Mouse (Mus musculus): ENCODE results near the gene Picalm. TPM values are rescaled to one million over a fixed set of nuclear protein-coding genes. Genes with fewer than 3 reads are reported as not detected.
"Not testable (repeated sequence)": the region's sequence is repeated elsewhere in the genome, so short reads cannot be mapped to it uniquely, and the experiment has no call there.

Picalm gene
- total RNA-seq, 2 experiments from 2014 or later: 152 to 168 TPM

- DNase-seq: no peak
Measured at GRCm38 (mm10) chr7:90131831-90132241, 1.8 kb downstream of the Picalm start.

- DNase-seq: no peak
Measured at GRCm38 (mm10) chr7:90132322-90132721, 2.3 kb downstream of the Picalm start.

GRCm38 (mm10) chr7:90136736-90137135, 6.7 kb downstream of the Picalm start:
- no peak for DNase-seq

DNA sequence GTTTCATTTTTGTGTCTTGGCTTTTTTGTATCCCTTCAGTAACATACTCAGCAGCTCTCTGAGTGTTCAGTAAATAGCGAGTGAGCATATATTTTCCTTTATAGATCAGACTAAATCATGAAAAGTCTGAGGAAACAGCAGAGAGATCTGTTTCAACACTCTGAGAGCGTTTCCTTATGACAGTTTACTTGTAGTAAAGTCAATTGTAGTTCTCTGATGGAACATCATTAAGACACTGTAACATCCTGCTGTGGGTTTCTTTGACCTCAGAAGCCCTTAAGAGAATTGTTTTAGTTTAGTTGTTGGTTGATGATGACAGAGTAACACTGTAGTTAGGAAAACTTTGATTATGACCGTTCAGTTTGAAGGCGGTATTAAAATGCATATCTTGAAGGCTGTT, 8.3 kb downstream of the Picalm start:
- no peak for DNase-seq

- no peak for DNase-seq
Measured at GRCm38 (mm10) chr7:90140290-90140689, 10.3 kb downstream of the Picalm start.

DNA sequence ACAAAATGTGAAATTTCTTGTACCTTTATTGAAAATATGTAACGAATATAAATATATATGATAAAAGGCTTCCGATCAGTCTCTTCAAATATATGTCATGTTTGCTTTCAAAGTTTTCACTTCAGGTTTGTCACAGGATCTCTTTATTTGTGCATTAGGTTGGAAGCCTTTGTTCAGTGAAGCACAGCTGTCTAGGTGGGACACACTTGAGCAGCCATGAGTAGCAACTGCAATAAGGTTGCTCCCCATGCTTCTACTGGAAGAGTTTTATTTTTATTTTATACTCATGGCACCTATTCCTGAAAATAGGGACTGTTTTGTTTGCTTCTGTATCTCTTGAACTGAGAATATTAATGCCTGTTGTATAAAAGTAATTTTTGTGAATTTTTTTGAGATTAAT, 14.3 kb downstream of the Picalm start:
- no peak for DNase-seq

- no peak for DNase-seq
Measured at GRCm38 (mm10) chr7:90144971-90145370, 15.0 kb downstream of the Picalm start.

DNA sequence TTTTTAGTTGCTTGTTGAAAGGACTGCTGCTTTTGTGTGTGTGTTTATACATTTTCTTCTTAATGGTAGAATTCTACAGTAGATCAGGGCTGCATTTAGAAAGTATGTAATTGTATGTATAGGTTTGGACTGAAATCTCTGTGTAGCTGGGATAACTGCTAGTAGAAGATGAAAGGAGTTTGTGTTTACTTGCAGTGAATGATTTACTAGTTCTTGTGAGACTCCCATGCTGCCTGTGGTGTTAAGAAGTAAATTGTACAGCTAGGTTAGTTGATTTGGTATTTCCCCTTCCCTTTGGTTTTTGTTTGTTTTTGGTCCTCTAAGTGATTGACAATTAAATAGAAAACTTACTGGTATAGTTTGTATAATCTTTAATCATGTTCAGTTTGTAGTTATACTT, 15.4 kb downstream of the Picalm start:
- DNase-seq: no peak

DNA sequence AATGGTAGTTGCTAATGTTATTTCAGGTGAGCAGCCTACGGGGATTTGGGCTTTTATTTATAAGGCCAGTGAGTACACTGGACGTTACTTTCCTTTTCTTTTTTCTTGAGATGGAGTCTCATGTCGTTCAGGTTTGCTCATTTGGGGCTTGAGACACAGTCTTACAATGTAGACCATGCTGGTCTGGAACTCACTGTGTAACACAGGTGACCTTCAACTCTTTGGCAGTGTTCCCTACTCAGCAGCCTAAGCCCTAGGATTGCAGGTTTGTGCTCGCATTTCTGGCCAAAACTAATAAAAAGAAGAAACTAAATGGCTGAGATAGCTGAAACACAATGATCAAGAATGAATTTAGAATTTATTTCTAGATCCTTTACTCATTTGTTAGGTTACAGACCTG, 15.9 kb downstream of the Picalm start:
- no peak for DNase-seq

DNA sequence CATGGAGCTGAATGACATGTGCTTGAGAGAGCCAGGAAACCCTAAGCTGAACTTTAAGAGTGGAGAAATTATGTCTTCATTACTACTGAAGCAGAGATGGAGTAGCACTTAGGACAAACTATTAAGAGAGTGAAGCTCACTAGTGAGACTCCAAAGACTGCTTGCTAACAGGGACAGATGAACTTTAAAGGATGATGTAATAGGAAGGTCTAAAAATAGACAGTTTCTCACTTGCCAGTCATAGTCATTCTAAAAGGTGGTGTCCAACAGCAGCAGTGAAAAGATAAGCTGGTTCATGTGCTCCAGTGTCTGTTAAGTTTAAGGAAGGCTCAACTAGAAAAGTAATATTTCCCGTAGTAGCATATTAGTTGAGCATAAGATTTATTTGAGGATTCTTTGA, 16.3 kb downstream of the Picalm start:
- DNase-seq: no peak

DNA sequence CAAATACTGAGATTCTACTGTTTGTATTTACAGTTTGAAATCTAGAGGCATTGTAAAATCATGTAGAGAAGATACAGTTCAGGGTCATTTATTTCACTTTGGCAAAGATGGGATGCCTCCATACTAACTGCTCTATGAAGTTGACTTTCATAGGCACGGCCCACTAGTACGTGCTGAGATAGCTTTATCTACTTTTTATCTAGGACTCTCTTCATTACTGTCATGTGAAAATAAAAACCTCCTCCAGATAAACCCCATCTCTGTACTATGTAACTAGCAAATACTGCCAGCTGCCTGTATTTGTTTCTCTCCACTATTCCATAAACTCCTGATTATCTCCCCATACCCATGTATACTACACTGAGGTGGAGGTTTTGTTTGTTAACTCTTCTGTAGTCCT, 18.0 kb downstream of the Picalm start:
- no peak for DNase-seq

- DNase-seq: no peak
Measured at GRCm38 (mm10) chr7:90148516-90148915, 18.5 kb downstream of the Picalm start.

DNA sequence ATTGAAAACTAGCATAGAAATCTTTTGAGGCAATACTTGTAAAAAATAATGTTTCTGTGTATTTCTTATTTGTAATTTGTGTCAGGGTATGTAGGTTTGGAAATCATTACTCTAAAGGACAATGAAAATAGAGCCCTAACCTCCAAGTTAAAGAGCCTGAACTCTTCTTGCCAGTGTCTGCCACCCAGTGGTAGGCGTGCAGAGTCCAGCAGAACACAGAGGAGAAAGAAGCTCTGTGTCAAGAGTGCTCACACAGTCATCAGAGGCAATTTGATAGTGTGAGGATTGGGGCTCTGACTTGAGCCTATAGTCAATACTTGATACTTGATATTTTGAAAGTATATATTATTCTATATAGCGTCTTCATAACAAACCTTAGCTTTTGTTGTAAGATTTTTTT, 20.3 kb downstream of the Picalm start:
- DNase-seq: peak; percentile 49

GRCm38 (mm10) chr7:90158034-90158433, 28.0 kb downstream of the Picalm start:
- DNase-seq: no peak

DNA sequence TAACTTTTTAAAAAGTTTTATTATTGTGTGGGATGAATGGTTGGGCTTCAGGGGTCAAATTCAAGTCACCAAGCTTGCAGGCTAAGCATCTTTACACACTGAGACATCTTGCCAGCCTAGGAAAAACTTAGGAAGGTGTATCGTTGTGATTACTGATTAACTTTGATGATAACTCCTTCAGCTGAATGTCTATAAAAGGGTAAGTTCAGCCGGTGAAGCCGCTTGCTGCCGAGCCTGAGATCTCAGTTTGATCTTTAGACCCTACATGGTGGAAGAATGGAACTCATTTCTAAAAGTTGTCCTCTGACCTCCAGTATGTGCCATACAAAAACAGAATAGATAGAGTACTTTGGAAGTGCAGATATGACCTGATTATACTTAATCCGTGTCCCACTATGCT, 30.6 kb downstream of the Picalm start:
- DNase-seq: no peak

- no peak for DNase-seq
Measured at GRCm38 (mm10) chr7:90164276-90164675, 34.3 kb downstream of the Picalm start.

GRCm38 (mm10) chr7:90165970-90166369, 36.0 kb downstream of the Picalm start:
- DNase-seq: no peak

DNA sequence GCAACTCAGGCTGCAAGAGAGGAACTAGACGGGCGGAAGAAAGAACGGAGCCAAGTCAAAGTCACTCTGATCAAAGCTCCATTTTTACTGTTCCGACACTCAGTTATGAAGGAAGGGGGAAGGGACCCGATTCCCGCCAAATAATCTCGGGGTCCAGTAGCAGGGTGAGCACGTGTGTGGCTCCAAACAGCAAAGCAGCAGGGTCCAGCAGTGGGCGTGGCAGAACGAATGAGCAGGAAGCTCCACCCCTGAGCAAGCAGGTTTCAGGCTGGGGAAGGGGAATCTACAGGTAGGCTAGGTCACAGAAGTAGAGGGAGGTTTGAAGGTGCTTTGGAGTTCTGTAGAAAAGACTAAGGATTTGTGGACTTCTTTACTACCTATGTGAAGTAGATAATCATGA, 37.8 kb downstream of the Picalm start:
- not testable (repeated sequence) for DNase-seq

GRCm38 (mm10) chr7:90173778-90174177, 43.8 kb downstream of the Picalm start:
- no peak for DNase-seq

GRCm38 (mm10) chr7:90175576-90175975, 45.6 kb downstream of the Picalm start:
- no peak for DNase-seq

DNA sequence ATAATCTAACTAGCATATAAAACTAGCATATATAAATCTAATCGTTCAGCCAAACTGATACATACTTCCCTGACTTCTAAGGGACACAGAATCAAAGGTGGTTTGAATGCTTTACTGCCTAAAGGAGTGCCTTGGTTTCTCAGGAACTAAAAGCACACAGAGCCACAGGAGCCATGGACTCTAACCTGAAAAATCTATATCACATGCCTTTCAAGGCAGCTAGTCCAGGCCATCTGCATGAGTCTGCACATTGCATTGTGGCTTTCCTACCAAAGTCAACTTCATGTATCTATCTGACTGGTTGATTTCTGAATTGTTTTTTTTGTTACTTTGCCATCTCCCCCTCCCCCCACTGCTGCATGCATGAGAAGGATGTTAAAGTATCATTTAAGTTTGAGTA, 50.6 kb downstream of the Picalm start:
- no peak for DNase-seq

DNA sequence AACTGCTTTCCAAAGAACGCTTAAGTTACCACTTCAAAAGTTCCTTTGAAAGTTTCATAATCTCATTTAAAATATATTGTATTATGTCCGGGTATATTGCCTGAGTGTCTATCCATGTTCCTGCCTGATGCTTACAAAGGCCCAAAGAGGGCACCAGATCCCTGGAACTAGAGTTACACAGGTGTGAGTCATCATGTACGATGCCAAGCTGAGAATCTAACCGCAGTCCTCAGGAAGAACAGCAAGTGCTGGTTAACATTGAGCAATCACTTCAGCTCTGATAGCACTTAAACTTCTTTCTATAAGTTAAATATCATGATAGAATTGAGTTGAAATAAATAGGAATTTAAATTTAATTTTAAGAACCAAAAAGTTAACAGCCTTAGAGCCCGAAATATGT, 70.2 kb downstream of the Picalm start:
- DNase-seq: no peak

- no peak for DNase-seq
Measured at GRCm38 (mm10) chr7:90201877-90202465, 72.0 kb downstream of the Picalm start.

- no peak for DNase-seq
Measured at GRCm38 (mm10) chr7:90203914-90204313, 73.9 kb downstream of the Picalm start.

DNA sequence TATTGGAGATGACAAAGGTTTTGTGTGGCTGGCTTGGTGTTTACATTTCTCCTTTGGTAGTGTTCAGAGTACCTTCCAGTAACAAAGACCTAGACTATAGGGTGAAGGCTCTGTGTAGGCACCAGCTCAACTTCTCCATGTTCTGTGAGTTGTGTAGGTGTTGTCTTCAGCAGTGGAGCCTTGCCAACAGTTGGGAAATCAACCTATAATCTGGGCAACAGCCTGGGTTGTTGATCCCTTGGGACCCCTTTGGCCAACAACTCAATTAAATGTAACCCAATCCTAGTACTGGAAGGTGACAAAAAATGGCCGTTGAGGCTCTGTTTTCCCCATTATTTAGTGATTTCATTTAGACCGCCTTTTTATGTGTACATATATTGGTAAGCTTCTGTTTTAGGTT, 80.1 kb downstream of the Picalm start:
- DNase-seq: no peak

Data from gastrocnemius, postnatal 10 days (tissue).